Mouse (Mus musculus) kidney, adult 2 months (tissue): Measurements from ENCODE around the gene Rnf141. TPM values are rescaled to one million over a fixed set of nuclear protein-coding genes. Genes with fewer than 3 reads are reported as not detected.

ENCODE experiments used
- DNase-seq: peaks from one replicate; pipeline ENCODE4 v3.0.0; 2021
- H3K27ac ChIP-seq: fragments of 200-500 bp; 2 replicates; pipeline ENCODE4 v1.5.1; 2012; ENCODE audit warnings: low read depth, low read length, control low read depth, inconsistent platforms; ENCODE audit not compliant: insufficient read depth
- H3K27me3 ChIP-seq: fragments of 200-500 bp; replicated peaks from 2 replicates; pipeline ENCODE4 v1.6.1; 2012; ENCODE audit warnings: mild to moderate bottlenecking, moderate library complexity, low read length, inconsistent platforms; ENCODE audit not compliant: control insufficient read depth, insufficient read depth
- H3K36me3 ChIP-seq: fragments of 200-500 bp; 2 replicates; pipeline ENCODE4 v1.6.1; 2012; ENCODE audit warnings: mild to moderate bottlenecking, moderate library complexity, low read length, inconsistent platforms; ENCODE audit not compliant: control insufficient read depth, insufficient read depth
- H3K4me1 ChIP-seq: fragments of 200-500 bp; 2 replicates; pipeline ENCODE4 v1.6.1; 2011; ENCODE audit warnings: low read length; ENCODE audit not compliant: control insufficient read depth, insufficient read depth
- H3K4me3 ChIP-seq: fragments of 200-500 bp; 2 replicates; pipeline ENCODE4 v1.5.1; 2011; ENCODE audit warnings: mild to moderate bottlenecking, low read depth, low read length, control low read depth; ENCODE audit not compliant: insufficient read depth
- CTCF ChIP-seq: fragments of 200-500 bp; conservative IDR thresholded peaks from 2 replicates; pipeline ENCODE4 v1.5.1; 2011; ENCODE audit warnings: low read depth, mild to moderate bottlenecking, control low read depth, low read length, moderate library complexity, mixed read lengths; ENCODE audit not compliant: insufficient read depth, insufficient read length
- POLR2A ChIP-seq: fragments of 200-500 bp; IDR thresholded peaks from one replicate; pipeline ENCODE4 v1.6.1; 2011; ENCODE audit warnings: low read depth, low read length, control low read depth
- WGBS: fragments of 180-500 bp; shearing (Covaris S2); methylation state at CpG from one replicate; pipeline ENCODE4 v1.1.7; 2018; 5-methylcytosine and 5-hydroxymethylcytosine counted together
- polyA plus RNA-seq: library from polyadenylated mRNA; depleted of rRNA; stranded (reverse); fragments of >200 nt; gene quantifications from 2 replicates; pipeline ENCODE4 v1.2.3, GENCODE M21; 2012

Gene Rnf141
- polyA plus RNA-seq, 1 experiment = 19.3 TPM

DNA sequence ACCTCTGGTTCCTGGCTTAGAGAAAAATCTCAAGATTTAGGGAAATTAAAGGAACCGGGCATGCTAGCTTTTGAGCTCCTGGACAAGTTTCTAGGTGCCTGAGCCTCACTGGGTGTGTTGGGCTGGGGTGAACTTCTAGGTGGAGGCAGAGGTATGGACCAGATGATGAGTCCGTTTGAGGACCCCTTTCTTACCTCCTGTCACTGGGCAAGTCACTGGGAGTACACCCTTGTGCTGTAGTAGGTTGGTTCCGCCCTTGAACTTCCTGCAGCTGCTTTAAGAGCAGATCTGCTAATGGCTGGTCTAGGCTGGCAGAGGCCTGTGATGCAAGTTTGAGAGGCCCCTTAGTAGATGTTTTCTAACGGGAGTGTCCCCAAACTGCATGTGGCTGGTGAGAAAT is 75.2 kb downstream of the Rnf141 start:
- TF ChIP-seq CTCF = no peak
- no peak for TF ChIP-seq POLR2A
- Histone ChIP-seq H3K27ac (peak overlapping the region; percentile 96), H3K27me3 (no peaks in the 10 kb centered on the region), H3K36me3 (no peaks in the 10 kb centered on the region), H3K4me3 (peak overlapping the region; percentile 74), H3K4me1 (peaks cover 19% of the 10 kb centered on the region)
- peak; percentile 67 for DNase-seq
- 31% methylated on average over 4 of the region's 4 CpGs for WGBS

- Histone ChIP-seq H3K27me3 (no peaks in the 10 kb centered on the region), H3K36me3 (no peaks in the 10 kb centered on the region), H3K4me3 (peak overlapping the region; percentile 74), H3K27ac (peak overlapping the region; percentile 96), H3K4me1 (peaks cover 19% of the 10 kb centered on the region)
- peak; percentile 63 for DNase-seq
- WGBS = 3% methylated on average over 60 of the region's 61 CpGs
- TF ChIP-seq POLR2A (no peak), CTCF (no peak)
Observed at GRCm38 (mm10) chr7:110768451-110769064, 75.7 kb downstream of the Rnf141 start.

- DNase-seq = peak; percentile 77
- WGBS = 15% methylated on average over 15 of the region's 16 CpGs
- peak within 1 kb of the TSS; percentile 74 for H3K4me3 ChIP-seq
- H3K27me3 ChIP-seq = no peaks in the 10 kb centered on the region
- no peaks in the 10 kb centered on the region for H3K36me3 ChIP-seq
- H3K27ac ChIP-seq = peak within 1 kb of the TSS; percentile 96
- peaks cover 14% of the 10 kb centered on the region for H3K4me1 ChIP-seq
- TF ChIP-seq CTCF (no peak), POLR2A (peak; percentile 24)
Observed at GRCm38 (mm10) chr7:110768001-110768400, 76.3 kb downstream of the Rnf141 start, which contains the start of gene Ampd3. Ampd3 (plus strand) TSS chr7:110768206.

- DNase-seq = no peak
Observed at GRCm38 (mm10) chr7:110762605-110763180, 81.6 kb downstream of the Rnf141 start.

DNA sequence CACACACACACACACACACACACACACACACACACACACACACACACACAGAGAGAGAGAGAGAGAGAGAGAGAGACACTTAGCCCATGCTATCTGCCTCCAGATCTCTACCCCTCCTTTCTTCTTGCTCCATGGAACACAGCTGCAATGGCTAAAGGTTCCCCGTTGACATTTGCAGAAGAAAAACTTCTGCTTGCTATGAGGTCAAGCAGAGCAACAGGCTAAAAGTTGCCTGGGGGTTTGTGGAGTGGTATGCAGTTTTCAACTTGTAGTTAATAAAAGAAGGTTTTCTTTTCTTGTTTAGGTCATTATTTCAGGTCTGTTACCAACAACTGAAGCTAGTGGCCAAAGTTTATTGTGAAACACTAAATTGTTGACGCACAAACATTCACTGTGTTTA is 87.8 kb downstream of the Rnf141 start:
- H3K4me3 ChIP-seq = no peak overlapping the region
- H3K4me1 ChIP-seq = peaks cover 6% of the 10 kb centered on the region; the same call in 1 of the 2 replicates
- H3K27me3 ChIP-seq = no peaks in the 10 kb centered on the region
- WGBS = 35% methylated on average over 2 of the region's 2 CpGs
- H3K27ac ChIP-seq = no peak overlapping the region
- TF ChIP-seq CTCF = no peak
- H3K36me3 ChIP-seq = no peaks in the 10 kb centered on the region
- DNase-seq = peak; percentile 45

More at GRCm38 (mm10) chr7:110762605-110763180, 81.6 kb downstream of the Rnf141 start:
- H3K27ac ChIP-seq = no peak overlapping the region
- no peaks in the 10 kb centered on the region for H3K36me3 ChIP-seq
- no peak overlapping the region for H3K4me3 ChIP-seq
- no peaks in the 10 kb centered on the region for H3K27me3 ChIP-seq
- H3K4me1 ChIP-seq = no peaks in the 10 kb centered on the region
- 88% methylated on average over 5 of the region's 5 CpGs for WGBS
- TF ChIP-seq CTCF (no peak), POLR2A (no peak)

DNA sequence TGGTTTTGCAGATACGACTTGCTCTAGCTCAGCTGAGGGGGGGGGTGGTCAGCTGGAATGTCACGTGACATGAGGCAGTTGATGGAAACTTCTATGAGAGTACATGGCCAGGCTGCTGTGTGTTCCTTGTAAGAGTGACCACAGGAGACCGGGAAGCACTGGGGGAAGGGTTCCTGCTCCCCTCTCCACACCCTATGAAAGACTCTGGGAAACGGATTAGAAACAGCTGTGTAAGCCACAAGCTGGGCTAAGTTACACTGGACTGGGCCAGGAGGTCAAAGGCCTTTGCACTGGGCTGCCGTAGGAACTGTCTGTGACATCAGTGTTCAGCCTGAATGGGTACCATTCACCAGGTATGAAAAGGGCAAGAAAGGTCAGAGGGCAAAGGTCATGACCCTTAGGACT is 90.3 kb downstream of the Rnf141 start:
- 40% methylated on average over 5 of the region's 5 CpGs for WGBS
- DNase-seq = peak; percentile 67

GRCm38 (mm10) chr7:110753310-110753709 is 90.9 kb downstream of the Rnf141 start:
- 94% methylated on average over 1 of the region's 1 CpGs for WGBS
- TF ChIP-seq CTCF = no peak
- no peak for TF ChIP-seq POLR2A
- Histone ChIP-seq H3K36me3 (no peaks in the 10 kb centered on the region), H3K27ac (no peak overlapping the region), H3K27me3 (no peaks in the 10 kb centered on the region), H3K4me1 (peaks cover 6% of the 10 kb centered on the region; the same call in 1 of the 2 replicates), H3K4me3 (no peak overlapping the region)
- DNase-seq = no peak

More for the DNA sequence above, 90.3 kb downstream of the Rnf141 start:
- Histone ChIP-seq H3K27me3 (no peaks in the 10 kb centered on the region), H3K36me3 (no peaks in the 10 kb centered on the region), H3K4me3 (no peak overlapping the region), H3K27ac (no peak overlapping the region), H3K4me1 (peaks cover 6% of the 10 kb centered on the region; the same call in 1 of the 2 replicates)
- TF ChIP-seq CTCF = no peak
- no peak for TF ChIP-seq POLR2A
